Mouse (Mus musculus): ENCODE data around the gene Gm2115.

DNA sequence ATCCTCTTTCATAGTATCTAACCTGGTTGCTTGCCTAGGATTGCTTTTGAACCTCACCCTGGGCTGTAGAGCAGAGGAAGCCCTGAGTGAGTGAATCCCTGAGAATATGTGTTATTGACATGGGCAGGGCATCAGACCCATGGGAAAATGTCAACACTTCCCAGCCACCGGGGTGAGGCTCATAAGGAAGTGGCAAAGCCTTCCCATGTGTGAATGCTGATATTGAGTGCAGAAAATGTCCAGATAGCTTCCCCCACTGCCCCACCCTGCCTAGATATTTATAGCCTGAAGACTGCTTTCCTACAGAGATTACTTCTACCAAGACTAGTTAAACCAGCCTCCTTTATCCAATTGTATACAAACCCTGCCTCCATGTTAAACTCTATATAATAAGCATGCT lies 4.0 kb downstream of the Gm2115 start:
- no peak for TF ChIP-seq CTCF (IDR thresholded peaks at IDR 0.05; ENCODE audit: low read depth, low read length)
- no peak for TF ChIP-seq EP300 (IDR thresholded peaks at IDR 0.05; ENCODE audit: insufficient read depth, low read depth, low read length)
- no peak for TF ChIP-seq POLR2A (IDR thresholded peaks at IDR 0.05; ENCODE audit: insufficient read depth, low read length)

All from ES-Bruce4 (cell line).